Mouse (Mus musculus): ENCODE measurements around the gene Gm10662.
"Not testable (repeated sequence)": the region's sequence is repeated elsewhere in the genome, so short reads cannot be mapped to it uniquely, and the experiment has no call there.

Gm10662 gene

DNA sequence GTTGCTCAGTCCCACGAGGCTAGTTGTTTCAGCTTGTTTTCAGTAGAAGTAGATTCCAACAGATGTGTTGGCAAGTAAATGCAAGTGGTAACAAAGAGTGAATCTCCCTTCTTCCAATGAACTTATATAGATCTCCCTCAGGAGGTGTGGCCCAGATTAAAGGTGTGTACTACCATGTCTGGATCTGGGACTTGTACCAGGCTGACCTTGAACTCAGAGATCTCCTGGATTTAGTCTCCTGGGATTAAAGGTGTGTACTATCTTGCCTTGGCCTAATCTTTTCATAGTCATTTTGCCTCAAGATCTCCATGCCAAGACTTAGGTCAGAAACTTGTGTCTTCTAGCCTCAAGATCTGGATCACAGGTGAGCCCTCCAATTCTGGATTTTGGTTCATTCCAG, at the start of gene Gm10662:
Gene Gm10662, minus strand, starts transcription at position 101 of the 400 bp plus-strand sequence.
- not testable (repeated sequence) for DNase-seq (ENCODE audit: low spot score)

DNA sequence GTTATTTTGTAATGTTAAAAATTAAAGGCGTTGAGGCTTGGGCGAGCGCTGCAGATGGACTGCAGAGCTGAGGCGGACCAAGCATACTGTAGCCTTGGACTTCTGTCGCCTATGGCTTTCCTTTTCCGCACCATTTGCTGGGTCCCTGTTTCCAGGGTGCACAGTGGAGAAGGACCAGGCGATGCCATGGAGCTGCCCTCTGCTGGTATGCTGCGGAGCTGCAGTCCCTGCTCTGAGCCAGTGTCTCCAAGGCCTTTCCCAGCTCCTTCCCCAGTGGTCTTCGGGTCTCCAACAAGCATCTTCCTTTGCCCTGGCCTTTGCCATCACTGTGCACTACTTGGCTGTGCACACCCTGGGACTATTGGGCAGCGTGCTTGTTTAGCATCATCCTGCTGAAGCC, 19.2 kb upstream of the Gm10662 start:
- not testable (repeated sequence) for DNase-seq (ENCODE audit: low spot score)

Data from testis, postnatal 10 days (tissue).